Mouse (Mus musculus) heart, adult 2 months (tissue): ENCODE data around the gene Cbx2. TPM values are rescaled to one million over a fixed set of nuclear protein-coding genes. Genes with fewer than 3 reads are reported as not detected.
A peak's percentile ranks its signal among the peaks of the same experiment; 100 is the strongest.

ENCODE experiments used
- DNase-seq, 2 experiments: peaks; one replicate each; pipeline ENCODE4 v3.0.0; 2021
- H3K27ac ChIP-seq: fragments of 200-600 bp; 2 replicates; pipeline ENCODE4 v1.8.1; 2022
- H3K27me3 ChIP-seq: fragments of 200-500 bp; 2 replicates; pipeline ENCODE4 v1.6.1; 2012; ENCODE audit warnings: mild to moderate bottlenecking, low read length, inconsistent platforms, mixed read lengths; ENCODE audit not compliant: control insufficient read depth, insufficient read depth
- H3K36me3 ChIP-seq: fragments of 200-500 bp; 2 replicates; pipeline ENCODE4 v1.6.1; 2012; ENCODE audit warnings: low read length, inconsistent platforms; ENCODE audit not compliant: control insufficient read depth, insufficient read depth
- H3K4me1 ChIP-seq: fragments of 200-500 bp; 2 replicates; pipeline ENCODE4 v1.6.1; 2011; ENCODE audit warnings: low read length; ENCODE audit not compliant: control insufficient read depth, insufficient read depth
- H3K4me3 ChIP-seq: fragments of 200-600 bp; 2 replicates; pipeline ENCODE4 v1.8.1; 2022
- H3K79me2 ChIP-seq: fragments of 200-500 bp; replicated peaks from 2 replicates; pipeline ENCODE4 v1.6.1; 2012; ENCODE audit warnings: mild to moderate bottlenecking, inconsistent platforms, low read length, moderate library complexity, mixed read lengths; ENCODE audit not compliant: control insufficient read depth, insufficient read depth
- H3K9ac ChIP-seq: fragments of 200-500 bp; 2 replicates; pipeline ENCODE4 v1.6.1; 2012; ENCODE audit warnings: low read depth, mild to moderate bottlenecking, control low read depth, inconsistent platforms, low read length, mixed read lengths
- CTCF ChIP-seq: fragments of 200-600 bp; IDR thresholded peaks from 2 replicates; pipeline ENCODE4 v1.8.1; 2022; ENCODE audit warnings: antibody characterized with exemption, mild to moderate bottlenecking, moderate library complexity
- EP300 ChIP-seq: fragments of 200-500 bp; IDR thresholded peaks from 2 replicates; pipeline ENCODE4 v1.6.1; 2011; ENCODE audit warnings: low read depth, low read length, control low read depth; ENCODE audit not compliant: insufficient read depth
- POLR2A ChIP-seq: fragments of 200-500 bp; IDR thresholded peaks from 2 replicates; pipeline ENCODE4 v1.6.1; 2011; ENCODE audit warnings: mild to moderate bottlenecking, low read depth, low read length, control low read depth; ENCODE audit not compliant: insufficient read depth
- WGBS: fragments of 180-500 bp; shearing (Covaris S2); methylation state at CpG from one replicate; pipeline ENCODE4 v1.1.7; 2018; 5-methylcytosine and 5-hydroxymethylcytosine counted together
- intact Hi-C: fragments of 180-260 bp; cut with DNase I; formaldehyde crosslinking; loops from one replicate; pipeline ENCODE4 v1.15.1; 2025
- polyA plus RNA-seq: library from polyadenylated mRNA; depleted of rRNA; stranded (reverse); fragments of >200 nt; gene quantifications from 2 replicates; pipeline ENCODE4 v1.2.3, GENCODE M21; 2012
- total RNA-seq, 2 experiments: library from RNA; stranded (reverse); gene quantifications; 2 replicates each; pipeline ENCODE4 v1.2.3; 2021

The Cbx2 gene
- total and polyA plus RNA-seq, 3 experiments = 1.7 to 2.3 (median 2.3) TPM

DNA sequence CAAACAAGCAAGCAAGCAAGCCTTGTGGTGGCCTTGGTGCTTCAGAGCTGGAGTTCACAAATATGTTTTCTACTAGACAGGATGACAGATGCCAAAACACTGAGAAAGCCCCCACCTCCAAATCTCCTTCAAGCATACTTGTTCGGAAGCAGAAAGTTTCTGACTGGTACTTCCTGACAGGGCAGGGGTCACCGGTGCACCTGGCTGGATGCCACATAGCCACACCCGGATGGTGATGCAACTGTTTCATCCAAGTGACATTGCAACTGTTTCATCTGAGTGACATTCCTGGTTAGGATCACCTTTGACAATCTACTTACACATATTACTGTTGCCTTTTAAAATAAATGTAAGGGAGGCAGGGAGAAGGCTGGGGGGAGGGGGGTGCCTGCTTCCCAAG is 25.6 kb upstream of the Cbx2 start:
- intact Hi-C loops = no loop called here
- Histone ChIP-seq H3K36me3 (no peaks in the 10 kb centered on the region), H3K27ac (no peak overlapping the region), H3K79me2 (no peaks in the 10 kb centered on the region), H3K4me1 (no peaks in the 10 kb centered on the region; the same call in 1 of the 2 replicates), H3K27me3 (peaks cover 4% of the 10 kb centered on the region; the same call in 1 of the 2 replicates), H3K9ac (no peak overlapping the region), H3K4me3 (no peak overlapping the region)
- TF ChIP-seq POLR2A (no peak), CTCF (no peak), EP300 (no peak)
- no peak for DNase-seq
- 48% methylated on average over 3 of the region's 3 CpGs for WGBS

DNA sequence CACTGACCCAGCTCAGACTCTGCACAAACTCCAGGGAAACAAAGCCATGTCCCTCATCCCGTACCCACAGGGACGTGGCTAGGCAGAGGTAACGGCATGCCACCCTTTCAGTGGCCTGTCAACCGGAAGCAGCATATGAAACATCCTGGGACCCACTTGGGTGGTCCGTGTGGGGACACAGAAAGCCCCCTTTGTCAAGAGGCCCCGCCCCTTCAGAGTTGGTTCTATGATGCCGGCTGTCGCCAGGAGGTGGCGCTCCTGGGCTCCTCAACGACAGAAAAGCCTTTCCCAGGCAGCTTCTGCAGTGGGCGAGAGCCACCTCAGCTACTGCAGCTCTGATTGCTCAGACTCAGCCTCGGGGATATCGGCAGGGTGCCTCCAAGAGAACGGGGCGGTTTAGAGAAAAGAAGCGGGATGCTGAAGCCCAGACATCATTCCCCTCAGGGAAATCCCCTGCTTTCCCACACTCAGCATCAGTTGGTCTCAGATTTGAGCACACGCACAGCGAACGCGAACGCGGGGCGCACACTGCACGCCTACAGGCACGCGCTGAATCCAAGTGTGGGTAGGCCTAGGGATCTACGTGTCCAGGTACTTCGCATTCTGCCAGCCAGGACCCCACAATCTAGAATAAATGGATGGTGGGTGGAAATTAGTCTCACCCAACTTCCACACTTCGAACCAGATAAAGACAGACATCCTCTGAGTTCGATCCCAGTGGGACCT is 24.1 kb upstream of the Cbx2 start:
- TF ChIP-seq POLR2A (no peak), EP300 (no peak), CTCF (peak; percentile 98; the same call in 1 of the 2 replicates)
- Histone ChIP-seq H3K36me3 (no peaks in the 10 kb centered on the region), H3K4me3 (no peak overlapping the region), H3K27me3 (peaks cover 4% of the 10 kb centered on the region; the same call in 1 of the 2 replicates), H3K27ac (no peak overlapping the region), H3K4me1 (no peaks in the 10 kb centered on the region; the same call in 1 of the 2 replicates), H3K9ac (no peak overlapping the region), H3K79me2 (no peaks in the 10 kb centered on the region)
- intact Hi-C loops = loop anchor here (1.0 kb wide), 1 partner anchor 192 kb away; no protein-coding TSS in a partner anchor
- WGBS = 10% methylated on average over 30 of the region's 30 CpGs
- DNase-seq = peak; percentile 68 to 83

DNA sequence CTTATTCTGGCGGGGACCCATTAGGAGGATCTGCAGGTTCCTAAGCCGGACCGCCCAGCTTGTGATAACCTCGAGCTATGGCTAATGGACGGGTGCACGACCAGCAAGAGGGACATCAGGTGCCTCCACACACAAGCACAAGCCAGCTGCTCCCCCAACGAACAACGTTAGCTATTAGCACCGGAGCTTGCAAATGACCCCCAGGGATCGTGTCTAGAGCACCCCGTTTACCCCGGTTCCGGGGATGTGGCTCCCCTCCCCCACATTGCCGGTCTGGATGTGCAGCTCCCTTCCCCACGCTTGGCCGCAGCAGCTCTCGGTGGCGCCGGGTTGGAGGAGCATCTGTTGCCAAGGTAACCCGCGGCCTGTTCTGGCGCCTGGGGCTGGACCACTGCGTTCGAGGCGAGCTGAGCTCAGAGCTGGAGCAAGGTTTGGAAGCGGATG is 23.4 kb upstream of the Cbx2 start:
- H3K9ac ChIP-seq = no peak overlapping the region
- no peaks in the 10 kb centered on the region; the same call in 1 of the 2 replicates for H3K4me1 ChIP-seq
- WGBS = 6% methylated on average over 26 of the region's 26 CpGs
- no peak overlapping the region for H3K27ac ChIP-seq
- intact Hi-C loops = no loop called here
- peaks cover 4% of the 10 kb centered on the region; the same call in 1 of the 2 replicates for H3K27me3 ChIP-seq
- TF ChIP-seq EP300 (no peak), CTCF (no peak), POLR2A (no peak)
- no peaks in the 10 kb centered on the region for H3K79me2 ChIP-seq
- no peaks in the 10 kb centered on the region for H3K36me3 ChIP-seq
- no peak overlapping the region for H3K4me3 ChIP-seq
- no peak for DNase-seq

DNA sequence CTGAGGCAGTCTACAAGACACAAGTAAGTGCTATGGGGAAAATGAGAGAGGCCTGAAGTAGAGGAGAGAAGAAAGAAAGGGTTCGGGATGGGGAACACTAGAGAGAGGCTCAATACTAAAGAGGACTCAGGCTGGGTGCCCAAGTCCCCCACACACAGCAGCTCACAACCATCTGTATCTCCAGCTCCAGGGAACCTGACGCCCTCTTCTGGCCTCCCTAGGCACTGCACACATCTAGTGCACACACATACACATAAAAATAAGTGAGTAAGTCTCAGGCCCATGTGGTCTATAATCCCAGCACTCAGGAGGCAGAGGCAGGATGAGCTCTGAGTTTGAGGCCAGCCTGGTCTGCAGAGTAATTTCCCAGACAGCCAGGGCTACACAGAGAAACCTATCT is 21.9 kb upstream of the Cbx2 start:
- no peaks in the 10 kb centered on the region for H3K36me3 ChIP-seq
- WGBS = 64% methylated on average over 2 of the region's 2 CpGs
- H3K27me3 ChIP-seq = peaks cover 4% of the 10 kb centered on the region; the same call in 1 of the 2 replicates
- no peaks in the 10 kb centered on the region; the same call in 1 of the 2 replicates for H3K4me1 ChIP-seq
- no peak overlapping the region for H3K4me3 ChIP-seq
- no peak for TF ChIP-seq POLR2A
- TF ChIP-seq EP300 = no peak
- TF ChIP-seq CTCF = no peak
- no peak for DNase-seq
- H3K79me2 ChIP-seq = no peaks in the 10 kb centered on the region
- H3K9ac ChIP-seq = no peak overlapping the region
- no peak overlapping the region for H3K27ac ChIP-seq
- intact Hi-C loops = no loop called here

DNA sequence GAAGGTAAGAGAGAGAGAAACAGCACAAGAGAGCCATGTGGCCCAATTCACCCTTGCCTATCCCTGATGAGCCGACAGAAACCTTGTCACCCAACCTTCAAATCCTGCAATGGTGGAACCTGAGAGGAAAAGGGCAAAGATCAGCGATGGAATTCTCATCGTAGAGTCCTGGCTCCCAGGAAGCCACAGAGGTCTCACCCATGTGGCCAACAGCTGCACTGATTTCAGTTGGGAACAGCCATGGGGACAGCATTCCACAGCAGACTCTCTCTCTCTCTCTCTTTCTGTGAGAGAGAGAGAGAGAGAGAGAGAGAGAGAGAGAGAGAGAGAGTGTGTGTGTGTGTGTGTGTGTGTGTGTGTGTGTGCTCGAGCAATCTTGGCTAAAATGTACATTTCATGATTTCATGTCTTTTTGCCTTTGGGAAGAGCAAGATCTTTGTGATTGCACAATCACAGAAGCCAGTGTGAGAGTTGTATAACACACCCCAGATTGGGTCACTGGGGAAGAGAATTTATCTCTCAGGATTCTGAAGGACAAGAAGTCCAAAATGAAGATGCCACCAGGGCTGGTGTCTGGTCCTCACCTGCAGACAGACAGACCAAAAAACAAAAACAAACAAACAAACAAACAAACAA is 21.2 kb upstream of the Cbx2 start:
- Histone ChIP-seq H3K36me3 (no peaks in the 10 kb centered on the region), H3K79me2 (no peaks in the 10 kb centered on the region), H3K9ac (no peak overlapping the region), H3K27ac (no peak overlapping the region), H3K4me3 (no peak overlapping the region), H3K27me3 (peaks cover 4% of the 10 kb centered on the region; the same call in 1 of the 2 replicates), H3K4me1 (no peaks in the 10 kb centered on the region; the same call in 1 of the 2 replicates)
- intact Hi-C loops = no loop called here
- WGBS = 51% methylated on average over 4 of the region's 4 CpGs
- no peak for TF ChIP-seq CTCF
- no peak for DNase-seq

DNA sequence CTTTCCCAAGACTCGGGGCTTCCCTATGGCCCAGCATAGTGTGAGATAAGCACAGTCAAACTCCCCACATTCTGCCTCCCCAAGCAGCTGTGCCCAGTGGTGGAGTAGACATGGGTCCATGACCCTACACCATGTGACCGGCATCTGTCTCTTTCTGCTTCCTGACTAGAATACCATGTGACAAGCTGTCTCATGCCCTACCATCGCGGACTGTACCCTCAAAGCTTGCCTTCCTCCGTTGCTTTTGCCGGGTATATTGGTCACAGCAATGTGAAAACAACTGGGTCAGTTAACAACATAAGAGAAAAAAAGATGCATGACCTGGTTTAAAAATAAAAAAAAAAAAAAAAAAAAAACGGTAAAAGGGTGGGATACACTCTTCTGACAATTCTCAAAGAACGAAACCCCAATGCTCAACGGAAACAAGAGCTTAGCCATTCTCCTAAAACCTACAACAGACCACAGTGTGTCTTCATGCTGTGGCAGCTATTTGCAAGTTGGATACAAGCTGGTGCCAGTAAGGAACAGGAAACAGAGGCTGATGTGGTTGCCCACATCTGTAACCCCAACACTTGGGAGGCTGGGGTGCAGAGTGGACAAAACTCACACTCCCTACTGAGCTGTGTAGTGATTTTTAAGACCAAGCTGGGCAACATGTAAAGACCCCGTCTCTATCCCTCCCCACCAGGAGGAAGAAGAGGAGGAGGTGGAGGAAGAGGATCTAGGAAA is 17.1 kb upstream of the Cbx2 start:
- H3K27ac ChIP-seq = no peak overlapping the region

More for the DNA sequence above, 17.1 kb upstream of the Cbx2 start:
- Histone ChIP-seq H3K27me3 (no peaks in the 10 kb centered on the region), H3K36me3 (no peaks in the 10 kb centered on the region), H3K4me1 (no peaks in the 10 kb centered on the region), H3K4me3 (no peak overlapping the region), H3K79me2 (no peaks in the 10 kb centered on the region), H3K9ac (no peak overlapping the region)
- intact Hi-C loops = no loop called here
- DNase-seq = no peak
- 71% methylated on average over 10 of the region's 10 CpGs for whole genome bisulfite sequencing
- TF ChIP-seq POLR2A = no peak
- no peak for TF ChIP-seq CTCF
- no peak for TF ChIP-seq EP300
